Mouse (Mus musculus) naive thymus-derived CD4-positive, alpha-beta T cell, adult 5 months (primary cell): ENCODE results near the gene Tmc1. TPM values are rescaled to one million over a fixed set of nuclear protein-coding genes. Genes with fewer than 3 reads are reported as not detected.

Experiments
- polyA plus RNA-seq: library from polyadenylated mRNA; unstranded; fragments of 100-300 nt; shearing (Covaris generic); gene quantifications from one replicate; pipeline ENCODE4 v1.2.1, GENCODE M21; 2017

Gene Tmc1
- polyA plus RNA-seq, result 0.31 TPM

DNA sequence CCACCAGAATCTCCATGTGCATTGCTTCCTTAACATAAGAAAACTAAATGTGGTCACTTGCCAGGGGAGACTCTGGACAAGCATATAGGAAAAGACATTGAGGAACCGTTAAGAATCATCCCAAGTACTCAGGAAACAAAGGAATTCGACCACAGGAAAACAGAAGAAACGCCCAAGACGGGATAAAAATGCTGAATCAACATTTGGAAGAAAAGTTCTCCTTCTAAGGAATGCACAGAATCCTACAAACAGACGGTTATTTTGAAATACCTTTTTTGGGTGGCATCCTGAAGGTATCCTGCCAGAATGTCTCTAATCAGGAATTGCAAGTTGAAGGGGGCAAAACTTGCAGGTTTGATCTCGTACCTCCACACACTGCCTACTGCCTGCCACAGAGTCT is at the start of gene Tmc1:
TSS of gene Tmc1 (minus strand) at position 329 of the 400 bp plus-strand sequence.

Other genes with a start within 250 kb of the Tmc1 start
- gene Aldh1a7, start 226.6 kb downstream of the Tmc1 start, polyA plus RNA-seq, result not detected